Mouse (Mus musculus) right cerebral cortex, postnatal 14 days (tissue): ENCODE results near the gene Egln3.

Experiments used
- DNase-seq: peaks from one replicate; pipeline ENCODE4 v3.0.0; 2022

Egln3 gene

DNA sequence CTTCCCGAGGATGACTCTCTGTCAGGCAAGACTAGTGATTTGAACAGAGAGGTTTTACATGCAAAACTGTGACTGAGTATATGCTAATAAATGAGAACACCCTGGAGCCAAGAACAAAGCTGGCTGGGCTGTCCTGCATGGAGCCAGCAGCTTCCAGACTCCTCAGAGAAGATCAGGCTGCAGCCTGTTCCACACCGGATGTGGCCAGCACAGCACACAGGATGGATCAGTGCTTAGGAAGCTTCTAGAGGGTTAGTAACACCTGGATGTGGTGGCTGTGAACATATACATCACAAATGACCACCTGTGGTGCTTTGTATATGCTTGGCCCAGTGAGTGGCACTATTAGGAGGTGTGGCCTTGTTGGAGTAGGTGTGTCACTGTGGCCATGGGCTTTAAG lies 43.4 kb downstream of the Egln3 start:
- DNase-seq: no peak

DNA sequence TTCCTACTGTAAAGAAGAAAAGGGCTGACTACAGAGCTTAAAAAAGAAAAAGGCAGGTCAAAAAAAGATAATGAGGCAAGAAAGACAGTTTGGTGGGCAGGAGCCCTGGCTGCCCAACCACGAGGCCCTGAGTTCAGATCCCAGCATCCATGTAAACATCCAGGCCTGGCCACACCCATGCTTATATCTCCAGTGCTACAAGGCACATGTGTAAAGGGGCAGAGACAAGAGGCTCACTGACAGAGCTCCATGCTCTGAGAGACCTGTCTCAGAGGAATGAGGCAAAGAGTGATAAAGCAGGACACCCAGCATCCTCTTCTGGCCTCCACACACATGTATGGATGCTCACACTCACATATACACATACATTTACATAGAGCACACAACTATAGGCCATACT lies 48.9 kb downstream of the Egln3 start:
- no peak for DNase-seq

DNA sequence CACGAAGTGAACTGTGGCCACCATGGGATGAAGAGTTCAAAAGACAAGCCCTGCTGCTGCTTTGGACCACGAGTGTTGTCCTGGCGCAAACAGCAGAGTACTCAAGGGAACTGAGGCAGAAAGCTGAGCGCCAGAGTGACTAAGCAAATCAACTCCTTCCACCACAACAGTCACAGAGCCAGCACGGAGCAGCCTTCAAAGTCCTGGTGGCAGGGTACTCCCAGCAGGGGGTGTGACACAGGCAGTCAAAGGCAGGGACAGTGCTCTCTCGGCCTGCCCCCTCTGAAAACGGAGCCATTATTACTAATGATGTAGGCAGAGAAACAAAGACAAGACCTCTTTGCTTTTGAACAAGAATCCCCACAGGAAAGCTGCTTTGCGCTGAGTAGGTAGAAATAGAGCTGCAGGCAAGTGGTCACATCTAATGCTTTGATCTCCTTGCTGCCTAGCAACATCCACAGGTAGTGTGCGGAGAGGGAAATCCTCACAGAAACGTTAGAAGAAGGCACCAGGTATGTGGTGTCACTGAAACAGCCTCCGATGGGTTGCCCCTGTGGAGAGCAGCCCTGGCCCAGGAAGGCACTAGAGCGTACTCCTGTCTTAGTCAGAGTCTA lies 56.6 kb downstream of the Egln3 start:
- DNase-seq: no peak
